Mouse (Mus musculus) kidney, adult 10 weeks (tissue): ENCODE data around the gene Armt1. TPM values are rescaled to one million over a fixed set of nuclear protein-coding genes. Genes with fewer than 3 reads are reported as not detected.

Source experiments
- polyA plus RNA-seq: library from polyadenylated mRNA; stranded (reverse); fragments of 350-450 nt; fragmentation: Illumina TruSeq; extraction: RNeasy Lipid Tissue Mini Kit (QIAGEN cat#74804); gene quantifications from one replicate; pipeline ENCODE4 v1.2.3, GENCODE M21; 2014; ENCODE audit warnings: low read depth, low replicate concordance

The Armt1 gene
- 35.0 TPM for polyA plus RNA-seq

DNA sequence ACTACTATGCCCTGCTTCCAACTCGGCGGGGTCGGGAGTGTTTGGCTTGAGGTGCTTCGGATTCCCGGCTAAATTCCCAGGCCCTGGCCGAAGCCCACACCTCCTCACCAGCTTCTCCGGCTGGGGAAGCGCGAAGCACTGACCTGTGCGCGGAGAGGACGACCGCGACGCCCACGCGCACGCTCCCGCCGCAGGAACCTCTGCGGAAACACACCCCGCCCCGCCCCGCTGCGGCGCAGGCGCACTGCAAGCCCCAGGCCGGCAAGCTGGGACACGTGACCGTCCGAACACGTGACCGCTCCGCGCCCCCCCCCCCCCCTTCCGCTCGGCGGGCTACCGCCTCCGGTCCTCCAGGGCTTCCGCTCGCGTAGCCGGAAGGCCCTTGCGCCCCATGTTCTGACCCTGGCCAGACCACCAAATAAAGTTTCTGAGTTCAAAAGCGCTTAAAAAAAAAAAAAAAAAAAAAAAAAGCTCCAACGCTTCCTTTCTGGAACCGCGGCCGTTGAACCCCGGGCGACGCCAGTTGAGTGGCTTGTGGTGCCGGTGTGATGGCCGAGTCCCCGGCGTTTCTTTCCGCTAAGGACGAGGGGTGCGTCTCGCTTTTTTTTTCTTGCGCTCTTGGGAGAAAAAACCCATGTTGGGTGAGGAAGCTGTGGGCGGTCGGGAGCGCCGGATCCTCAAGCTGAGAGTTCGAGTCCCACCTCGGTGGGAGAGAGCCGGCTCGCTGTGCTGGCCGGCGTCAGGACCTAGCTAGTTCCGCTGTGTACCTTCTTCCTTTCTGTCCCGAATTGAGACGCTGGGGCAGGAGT lies at the start of gene Armt1, which contains the start of gene Rmnd1:
Gene Armt1, plus strand, starts transcription at position 345 of the 809 bp plus-strand sequence.
Gene Rmnd1, minus strand, starts transcription at position 266 of the 809 bp plus-strand sequence.

DNA sequence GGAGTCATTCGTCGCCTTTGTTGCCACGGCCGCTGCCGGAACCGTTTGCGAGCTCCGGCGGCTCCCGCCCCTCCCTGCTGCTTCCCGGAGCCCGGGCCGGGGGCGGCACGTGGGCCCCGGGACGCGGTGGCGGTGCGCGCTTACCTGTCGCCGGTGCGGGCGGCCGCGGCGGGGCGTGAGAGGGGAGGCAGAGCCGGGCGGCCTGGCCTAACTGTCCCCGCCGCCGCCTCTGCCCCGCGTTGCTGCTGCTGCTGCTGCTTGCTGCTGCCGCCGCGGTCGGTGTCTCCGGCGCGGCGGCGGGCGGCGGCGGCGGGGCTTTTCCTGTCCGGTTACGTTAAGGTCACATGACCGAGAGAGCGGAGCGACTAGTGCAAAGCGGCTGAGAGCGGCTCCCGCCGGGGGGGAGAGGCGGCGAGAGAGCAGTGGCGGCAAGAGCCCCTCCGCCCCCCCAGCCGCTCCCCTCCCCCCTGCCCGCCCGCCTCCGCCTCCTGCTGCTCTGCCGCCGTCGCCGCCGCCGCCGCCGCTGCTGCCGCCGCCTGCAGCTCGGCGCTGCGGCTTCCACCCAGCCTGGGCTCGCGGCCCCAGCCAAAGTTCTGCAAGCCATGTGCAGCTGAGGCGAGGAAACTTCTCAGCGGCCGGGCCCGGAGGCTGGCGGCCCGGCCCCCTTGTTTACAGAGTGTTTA lies 44.4 kb upstream of the Armt1 start, which contains the start of gene Zbtb2:
Gene Zbtb2, minus strand, starts transcription at position 408 of the 683 bp plus-strand sequence.

GRCm38 (mm10) chr10:4482355-4482754 lies 50.1 kb downstream of the Armt1 start, which contains the start of gene Ccdc170:
Ccdc170 (plus strand) TSS chr10:4482502.

Other genes with a start within 250 kb of the Armt1 start
- gene Akap12, start 166.1 kb upstream of the Armt1 start, polyA plus RNA-seq = 7.2 TPM
- 11.3 TPM for gene Zbtb2, start 44.4 kb upstream of the Armt1 start, polyA plus RNA-seq
- gene Rmnd1, start 79 bp upstream of the Armt1 start, polyA plus RNA-seq = 124 TPM
- gene Ccdc170, start 50.0 kb downstream of the Armt1 start, polyA plus RNA-seq = 18.9 TPM
- gene Esr1, start 179.1 kb downstream of the Armt1 start, polyA plus RNA-seq = 6.5 TPM